Mouse (Mus musculus): Measurements from ENCODE around the gene Dnttip2. TPM values are rescaled to one million over a fixed set of nuclear protein-coding genes. Genes with fewer than 3 reads are reported as not detected.
"Not testable (repeated sequence)": the region's sequence is repeated elsewhere in the genome, so short reads cannot be mapped to it uniquely, and the experiment has no call there.

Dnttip2 gene
- polyA plus RNA-seq, 1 experiment = 0.87 TPM

GRCm38 (mm10) chr3:122246986-122247767 lies 27.0 kb upstream of the Dnttip2 start:
- peaks cover 57% of the 10 kb centered on the region for H3K36me3 ChIP-seq (ENCODE audit: control insufficient read depth)
- no peaks in the 10 kb centered on the region for H3K27me3 ChIP-seq (ENCODE audit: control insufficient read depth)
- H3K4me1 ChIP-seq (ENCODE audit: control insufficient read depth) = peaks cover 62% of the 10 kb centered on the region
- peak; percentile 61; the same call in 2 of the 3 replicates for TF ChIP-seq TAL1 (IDR thresholded peaks at IDR 0.05; ENCODE audit: low read length)
- TF ChIP-seq GATA1 (IDR thresholded peaks at IDR 0.05; ENCODE audit: low read length) = peak; percentile 75
- H3K9me3 ChIP-seq (ENCODE audit: control insufficient read depth, low read length) = no peaks in the 10 kb centered on the region
- H3K4me3 ChIP-seq (replicated peaks) = peak overlapping the region; percentile 100

DNA sequence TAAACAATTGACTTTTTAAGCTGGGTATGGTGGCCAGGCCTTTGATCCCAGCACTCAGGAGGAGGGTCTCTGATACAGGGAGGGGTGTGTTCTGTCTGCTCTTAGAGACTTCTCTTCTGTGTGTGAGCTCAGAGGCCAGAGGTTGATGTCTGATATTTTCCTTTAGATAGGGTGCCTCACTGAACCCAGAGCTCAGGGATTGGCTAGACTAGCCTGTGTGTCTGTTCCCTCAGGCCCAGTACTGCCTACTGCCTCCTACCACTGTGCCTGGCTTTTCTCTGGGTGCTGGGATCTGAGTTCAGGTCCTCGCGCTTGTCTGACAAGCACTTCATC lies 26.5 kb upstream of the Dnttip2 start:
- peak overlapping the region; percentile 100 for H3K4me3 ChIP-seq (replicated peaks)
- no peaks in the 10 kb centered on the region for H3K27me3 ChIP-seq (ENCODE audit: control insufficient read depth)
- H3K9me3 ChIP-seq (ENCODE audit: control insufficient read depth, low read length) = no peaks in the 10 kb centered on the region
- no peak for TF ChIP-seq GATA1 (IDR thresholded peaks at IDR 0.05; ENCODE audit: low read length)
- TF ChIP-seq TAL1 (IDR thresholded peaks at IDR 0.05; ENCODE audit: low read length) = no peak
- H3K4me1 ChIP-seq (ENCODE audit: control insufficient read depth) = peaks cover 61% of the 10 kb centered on the region
- peaks cover 63% of the 10 kb centered on the region for H3K36me3 ChIP-seq (ENCODE audit: control insufficient read depth)

DNA sequence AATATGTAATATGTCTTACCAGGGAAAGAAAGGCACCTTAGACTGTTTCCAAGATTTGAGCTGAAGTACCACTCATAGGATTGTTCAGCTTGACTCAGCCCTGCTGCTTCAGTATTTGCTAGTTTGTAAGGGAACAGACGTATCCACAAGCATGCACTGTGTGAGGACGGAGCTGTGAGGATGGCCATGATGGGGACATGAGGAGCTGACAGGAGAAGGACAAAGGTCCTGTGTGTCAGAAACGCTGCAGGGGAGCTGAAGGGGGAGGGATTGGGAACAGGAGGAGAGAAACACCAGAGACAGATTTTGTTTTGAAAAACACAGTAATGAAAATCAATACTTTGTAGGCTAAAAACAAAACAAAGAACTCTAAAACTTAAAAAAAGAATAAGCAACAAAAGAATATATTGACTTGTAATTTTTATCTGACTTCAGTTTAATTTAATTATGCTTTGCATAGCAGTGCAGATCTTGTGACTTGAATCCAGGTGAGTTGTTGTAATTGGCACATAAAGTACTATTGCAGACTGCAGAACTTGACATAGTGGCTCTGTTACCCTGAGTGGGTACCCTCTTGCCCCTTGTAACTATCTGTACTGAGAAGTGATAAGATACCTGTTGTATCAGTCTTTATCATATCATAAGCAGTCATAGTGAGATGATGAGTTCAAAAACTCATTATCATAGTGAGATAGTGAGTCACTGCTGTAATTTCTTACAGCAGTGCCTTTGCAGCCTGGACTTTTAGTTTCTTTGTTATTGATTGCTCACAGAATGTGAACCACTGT lies 21.5 kb upstream of the Dnttip2 start:
- Histone ChIP-seq H3K27me3 (ENCODE audit: control insufficient read depth) (no peaks in the 10 kb centered on the region), H3K36me3 (ENCODE audit: control insufficient read depth) (peaks cover 92% of the 10 kb centered on the region), H3K4me1 (ENCODE audit: control insufficient read depth) (peaks cover 56% of the 10 kb centered on the region), H3K4me3 (replicated peaks) (no peak overlapping the region), H3K9me3 (ENCODE audit: control insufficient read depth, low read length) (no peaks in the 10 kb centered on the region)
- TF ChIP-seq TAL1 (IDR thresholded peaks at IDR 0.05; ENCODE audit: low read length) (no peak), GATA1 (IDR thresholded peaks at IDR 0.05; ENCODE audit: low read length) (no peak)

- Histone ChIP-seq H3K4me1 (ENCODE audit: control insufficient read depth) (peaks cover 46% of the 10 kb centered on the region), H3K36me3 (ENCODE audit: control insufficient read depth) (peaks cover 93% of the 10 kb centered on the region)
- H3K4me3 ChIP-seq (replicated peaks) = not testable (repeated sequence)
Measured at GRCm38 (mm10) chr3:122254050-122254449, 20.1 kb upstream of the Dnttip2 start.

GRCm38 (mm10) chr3:122269986-122270385 lies 4.2 kb upstream of the Dnttip2 start:
- peaks cover 61% of the 10 kb centered on the region for H3K36me3 ChIP-seq (ENCODE audit: control insufficient read depth)
- TF ChIP-seq TAL1 (IDR thresholded peaks at IDR 0.05; ENCODE audit: low read length) (no peak), GATA1 (IDR thresholded peaks at IDR 0.05; ENCODE audit: low read length) (no peak)
- no peaks in the 10 kb centered on the region for H3K9me3 ChIP-seq (ENCODE audit: control insufficient read depth, low read length)
- H3K4me1 ChIP-seq (ENCODE audit: control insufficient read depth) = peaks cover 25% of the 10 kb centered on the region
- no peak overlapping the region for H3K4me3 ChIP-seq (replicated peaks)
- H3K27me3 ChIP-seq (ENCODE audit: control insufficient read depth) = no peaks in the 10 kb centered on the region

More at GRCm38 (mm10) chr3:122254050-122254449, 20.1 kb upstream of the Dnttip2 start:
- H3K27me3 ChIP-seq (ENCODE audit: control insufficient read depth); H3K9me3 ChIP-seq (ENCODE audit: control insufficient read depth, low read length): not testable (repeated sequence)

GRCm38 (mm10) chr3:122272565-122272964 lies 1.6 kb upstream of the Dnttip2 start:
- H3K4me3 ChIP-seq (replicated peaks); H3K27me3 ChIP-seq (ENCODE audit: control insufficient read depth); H3K9me3 ChIP-seq (ENCODE audit: control insufficient read depth, low read length): not testable (repeated sequence)
- Histone ChIP-seq H3K4me1 (ENCODE audit: control insufficient read depth) (peaks cover 49% of the 10 kb centered on the region), H3K36me3 (ENCODE audit: control insufficient read depth) (peaks cover 60% of the 10 kb centered on the region)

GRCm38 (mm10) chr3:122273407-122274240 lies 564 bp upstream of the Dnttip2 start:
- H3K4me1 ChIP-seq (ENCODE audit: control insufficient read depth) = peaks cover 57% of the 10 kb centered on the region
- H3K27me3 ChIP-seq (ENCODE audit: control insufficient read depth) = no peaks in the 10 kb centered on the region
- no peak for TF ChIP-seq GATA1 (IDR thresholded peaks at IDR 0.05; ENCODE audit: low read length)
- no peak for TF ChIP-seq TAL1 (IDR thresholded peaks at IDR 0.05; ENCODE audit: low read length)
- H3K4me3 ChIP-seq (replicated peaks) = peak overlapping the region; percentile 84
- H3K36me3 ChIP-seq (ENCODE audit: control insufficient read depth) = peaks cover 60% of the 10 kb centered on the region
- no peaks in the 10 kb centered on the region for H3K9me3 ChIP-seq (ENCODE audit: control insufficient read depth, low read length)

- TF ChIP-seq TAL1 (IDR thresholded peaks at IDR 0.05; ENCODE audit: low read length) (no peak), GATA1 (IDR thresholded peaks at IDR 0.05; ENCODE audit: low read length) (no peak)
- Histone ChIP-seq H3K36me3 (ENCODE audit: control insufficient read depth) (peaks cover 60% of the 10 kb centered on the region), H3K9me3 (ENCODE audit: control insufficient read depth, low read length) (no peaks in the 10 kb centered on the region), H3K4me1 (ENCODE audit: control insufficient read depth) (peaks cover 57% of the 10 kb centered on the region), H3K4me3 (replicated peaks) (peak overlapping the region; percentile 84), H3K27me3 (ENCODE audit: control insufficient read depth) (no peaks in the 10 kb centered on the region)
Measured at GRCm38 (mm10) chr3:122275111-122275510, 923 bp downstream of the Dnttip2 start.

GRCm38 (mm10) chr3:122287195-122287594 lies 13.0 kb downstream of the Dnttip2 start:
- TF ChIP-seq GATA1 (IDR thresholded peaks at IDR 0.05; ENCODE audit: low read length) = no peak
- TF ChIP-seq TAL1 (IDR thresholded peaks at IDR 0.05; ENCODE audit: low read length) = no peak
- H3K4me1 ChIP-seq (ENCODE audit: control insufficient read depth) = peaks cover 3% of the 10 kb centered on the region
- peaks cover 37% of the 10 kb centered on the region for H3K36me3 ChIP-seq (ENCODE audit: control insufficient read depth)
- H3K27me3 ChIP-seq (ENCODE audit: control insufficient read depth) = peaks cover 27% of the 10 kb centered on the region
- H3K4me3 ChIP-seq (replicated peaks) = no peak overlapping the region
- no peaks in the 10 kb centered on the region for H3K9me3 ChIP-seq (ENCODE audit: control insufficient read depth, low read length)
